Mouse (Mus musculus) layer of hippocampus, postnatal 36 days (tissue): ENCODE measurements around the gene Aoc1. TPM values are rescaled to one million over a fixed set of nuclear protein-coding genes. Genes with fewer than 3 reads are reported as not detected.

Experiments
- DNase-seq, 2 experiments: peaks; one replicate each; pipeline ENCODE4 v3.0.0; 2022
- total RNA-seq, 2 experiments: library from RNA; stranded (reverse); gene quantifications; 2 replicates each; pipeline ENCODE4 v1.2.3; 2021

The Aoc1 gene
- total RNA-seq, 2 experiments from 2014 or later: not detected

GRCm38 (mm10) chr6:48909229-48909628 is 36.5 kb downstream of the Aoc1 start:
- no peak for DNase-seq

GRCm38 (mm10) chr6:48912033-48912432 is 39.3 kb downstream of the Aoc1 start:
- no peak for DNase-seq

GRCm38 (mm10) chr6:48913587-48913986 is 40.9 kb downstream of the Aoc1 start:
- no peak for DNase-seq

- DNase-seq: no peak
Observed at GRCm38 (mm10) chr6:48929595-48929994, 56.9 kb downstream of the Aoc1 start, which contains the start of gene 1600015I10Rik. Gene 1600015I10Rik (plus strand): TSS chr6:48929895.

- DNase-seq: no peak
Observed at GRCm38 (mm10) chr6:48949596-48949995, 76.9 kb downstream of the Aoc1 start.

- no peak for DNase-seq
Observed at GRCm38 (mm10) chr6:48950676-48951075, 78.0 kb downstream of the Aoc1 start.

- no peak for DNase-seq
Observed at GRCm38 (mm10) chr6:48951630-48952029, 78.9 kb downstream of the Aoc1 start.

GRCm38 (mm10) chr6:48953220-48953619 is 80.5 kb downstream of the Aoc1 start:
- DNase-seq: no peak

- no peak for DNase-seq
Observed at GRCm38 (mm10) chr6:48954211-48954610, 81.5 kb downstream of the Aoc1 start.

- DNase-seq: peak; percentile 11 to 14
Observed at GRCm38 (mm10) chr6:48954946-48955345, 82.2 kb downstream of the Aoc1 start.

GRCm38 (mm10) chr6:48956785-48957184 is 84.1 kb downstream of the Aoc1 start:
- DNase-seq: no peak

- peak; percentile 5 to 7 for DNase-seq
Observed at GRCm38 (mm10) chr6:48958053-48958452, 85.4 kb downstream of the Aoc1 start.

Other genes with a start within 250 kb of the Aoc1 start
- gene AI854703, start 246.1 kb upstream of the Aoc1 start, total RNA-seq: 10 to 100 TPM; 13.4 to 14.5 TPM
- 1 to 10 TPM in 1 of 2 experiments, under 1 TPM in 1; 0.52 to 1.1 TPM for gene Gimap8, start 225.7 kb upstream of the Aoc1 start, total RNA-seq
- under 1 TPM; 0.28 to 0.57 TPM for gene Gimap9, start 196.8 kb upstream of the Aoc1 start, total RNA-seq
- gene Gimap4, start 188.3 kb upstream of the Aoc1 start, total RNA-seq: under 1 TPM; 0.17 to 0.33 TPM
- gene Gimap6, start 164.7 kb upstream of the Aoc1 start, total RNA-seq: 1 to 10 TPM; 5.7 to 7.3 TPM
- gene Gm28053, start 154.3 kb upstream of the Aoc1 start, total RNA-seq: not detected
- gene Gimap7, start 154.3 kb upstream of the Aoc1 start, total RNA-seq: not detected
- gene Gimap1, start 133.8 kb upstream of the Aoc1 start, total RNA-seq: 1 to 10 TPM; 2.4 to 2.5 TPM
- gene Gimap5, start 126.7 kb upstream of the Aoc1 start, total RNA-seq: 1 to 10 TPM; 1.0 to 1.7 TPM
- gene Gimap3, start 102.0 kb upstream of the Aoc1 start, total RNA-seq: not detected
- 10 to 100 TPM; 24.3 to 24.9 TPM for gene Tmem176a, start 32.0 kb upstream of the Aoc1 start, total RNA-seq
- 10 to 100 TPM; 50.4 to 51.6 TPM for gene Tmem176b, start 31.4 kb upstream of the Aoc1 start, total RNA-seq
- gene 1600015I10Rik, start 57.0 kb downstream of the Aoc1 start, total RNA-seq: not detected
- gene Doxl2, start 102.1 kb downstream of the Aoc1 start, total RNA-seq: not detected
- gene Svs1, start 114.0 kb downstream of the Aoc1 start, total RNA-seq: not detected
- gene Gpnmb, start 163.7 kb downstream of the Aoc1 start, total RNA-seq: 1 to 10 TPM; 1.8 to 3.1 TPM
- gene Malsu1, start 200.9 kb downstream of the Aoc1 start, total RNA-seq: 10 to 100 TPM; 33.1 to 35.8 TPM